Mouse (Mus musculus) heart, postnatal 0 days (tissue): ENCODE data around the gene Gtf2ird1. TPM values are rescaled to one million over a fixed set of nuclear protein-coding genes. Genes with fewer than 3 reads are reported as not detected.
"Not testable (repeated sequence)": the region's sequence is repeated elsewhere in the genome, so short reads cannot be mapped to it uniquely, and the experiment has no call there.

ENCODE experiments used
- ATAC-seq: fragments of 200-750 bp; cut with Nextera tagmentation; 2 replicates; pipeline ENCODE4 v1.8.0; 2017; ENCODE audit warnings: low read depth, moderate number of reproducible peaks, moderate library complexity; ENCODE audit not compliant: insufficient read depth
- DNase-seq: peaks from one replicate; pipeline ENCODE4 v3.0.0-alpha.2; 2016; ENCODE audit warnings: low spot score
- H3K27ac ChIP-seq: fragments of 300-500 bp; sonication (generic); 2 replicates; pipeline ENCODE4 v1.5.1; 2014; ENCODE audit warnings: low read depth, mild to moderate bottlenecking
- H3K27me3 ChIP-seq: fragments of 300-500 bp; sonication (generic); 2 replicates; pipeline ENCODE4 v1.6.1; 2014; ENCODE audit warnings: low read length, mixed read lengths; ENCODE audit not compliant: control insufficient read depth, insufficient read depth
- H3K36me3 ChIP-seq: fragments of 300-500 bp; sonication (generic); replicated peaks from 2 replicates; pipeline ENCODE4 v1.6.1; 2014; ENCODE audit warnings: low read length, mixed read lengths; ENCODE audit not compliant: control insufficient read depth, insufficient read depth
- H3K4me1 ChIP-seq: fragments of 300-500 bp; sonication (generic); 2 replicates; pipeline ENCODE4 v1.6.1; 2014; ENCODE audit warnings: antibody characterized with exemption; ENCODE audit not compliant: control insufficient read depth, insufficient read depth
- H3K4me2 ChIP-seq: fragments of 300-500 bp; sonication (generic); 2 replicates; pipeline ENCODE4 v1.6.1; 2014; ENCODE audit warnings: low read depth, mild to moderate bottlenecking, low read length, moderate library complexity
- H3K4me3 ChIP-seq: fragments of 300-500 bp; sonication (generic); 2 replicates; pipeline ENCODE4 v1.5.1; 2014; ENCODE audit warnings: low read depth, low read length
- H3K9ac ChIP-seq: fragments of 300-500 bp; sonication (generic); replicated peaks from 2 replicates; pipeline ENCODE4 v1.6.1; 2014; ENCODE audit warnings: low read depth, low read length, mixed read lengths
- H3K9me3 ChIP-seq: fragments of 300-500 bp; sonication (generic); replicated peaks from 2 replicates; pipeline ENCODE4 v1.6.1; 2016; ENCODE audit warnings: low read length; ENCODE audit not compliant: control insufficient read depth
- CTCF ChIP-seq: IDR thresholded peaks from 2 replicates; pipeline ENCODE4 v1.5.1; 2016; ENCODE audit warnings: antibody characterized with exemption, control low read depth, low read depth
- EP300 ChIP-seq: IDR thresholded peaks from 2 replicates; pipeline ENCODE4 v1.6.1; 2016; ENCODE audit warnings: antibody characterized with exemption, low read depth
- WGBS: fragments of 180-500 bp; shearing (Covaris S2); extraction: QIAGEN DNeasy Blood & Tissue Kit; methylation state at CpG from one replicate; pipeline ENCODE4 v1.1.7; 2014; 5-methylcytosine and 5-hydroxymethylcytosine counted together
- polyA plus RNA-seq: library from polyadenylated mRNA; unstranded; fragments of >200 nt; fragmentation: Nextera tagmentation; extraction: Ambion mirVana; gene quantifications from 2 replicates; pipeline ENCODE4 v1.2.1, GENCODE M21; 2015
- total RNA-seq: library from RNA; depleted of rRNA; stranded (reverse); fragments of >200 nt; gene quantifications from 2 replicates; pipeline ENCODE4 v1.2.3, GENCODE M21; 2014; ENCODE audit warnings: low replicate concordance

The Gtf2ird1 gene
- total and polyA plus RNA-seq, 2 experiments from 2014 or later = 27.7 to 28.8 TPM

DNA sequence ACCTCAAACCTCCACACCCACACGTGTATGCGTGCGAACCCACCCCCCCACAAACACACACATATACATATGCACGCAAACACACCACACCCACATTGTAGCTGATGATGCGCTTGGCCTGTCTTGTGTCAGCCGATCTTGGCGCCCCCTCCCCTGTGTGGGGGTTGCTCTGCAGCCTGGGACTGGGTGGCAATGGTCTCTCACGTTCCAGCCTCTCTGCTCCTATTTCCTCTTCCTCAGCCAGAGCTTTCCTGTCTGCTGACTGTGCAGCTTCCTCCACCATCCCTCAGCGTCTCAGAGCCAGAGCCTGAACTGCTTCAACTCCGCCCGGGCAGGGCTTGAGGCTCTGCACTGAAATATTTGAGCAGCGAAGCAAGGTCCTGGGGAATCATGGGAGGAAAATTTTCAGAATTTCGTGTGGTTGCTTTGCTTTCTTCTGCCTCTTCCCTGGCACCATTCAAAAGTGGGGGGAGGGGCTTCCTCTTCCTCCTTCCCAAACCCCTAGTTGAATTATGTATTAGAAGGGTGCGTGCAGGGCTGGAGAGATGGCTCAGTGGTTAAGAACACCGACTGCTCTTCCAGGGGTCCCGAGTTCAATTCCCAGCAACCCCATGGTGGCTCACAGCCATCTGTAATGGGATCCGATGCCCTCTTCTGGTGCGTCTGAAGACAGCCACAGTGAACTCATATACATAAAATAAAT is 113.9 kb downstream of the Gtf2ird1 start:
- TF ChIP-seq EP300 (no peak), CTCF (no peak)
- peak; percentile 14; the same call in 1 of the 2 replicates for ATAC-seq
- Histone ChIP-seq H3K4me1 (no peaks in the 10 kb centered on the region), H3K4me2 (no peak overlapping the region), H3K4me3 (no peak overlapping the region), H3K9ac (no peak overlapping the region), H3K27ac (no peak overlapping the region), H3K9me3 (no peaks in the 10 kb centered on the region), H3K36me3 (no peaks in the 10 kb centered on the region), H3K27me3 (no peaks in the 10 kb centered on the region)
- WGBS = 58% methylated on average over 18 of the region's 18 CpGs
- DNase-seq = no peak

- TF ChIP-seq CTCF (no peak), EP300 (no peak)
- no peaks in the 10 kb centered on the region for H3K27me3 ChIP-seq
- ATAC-seq = no peak
- DNase-seq = no peak
- no peak overlapping the region for H3K27ac ChIP-seq
- H3K4me1 ChIP-seq = no peaks in the 10 kb centered on the region
- no peak overlapping the region for H3K4me2 ChIP-seq
- 88% methylated on average over 5 of the region's 5 CpGs for WGBS
- H3K9ac ChIP-seq = no peak overlapping the region
- H3K4me3 ChIP-seq = no peak overlapping the region
- no peaks in the 10 kb centered on the region for H3K9me3 ChIP-seq
- no peaks in the 10 kb centered on the region for H3K36me3 ChIP-seq
These were observed 114.8 kb downstream of the Gtf2ird1 start for GRCm38 (mm10) chr5:134341721-134342120.

- H3K4me3 ChIP-seq = no peak overlapping the region
- H3K27ac ChIP-seq = no peak overlapping the region
- no peaks in the 10 kb centered on the region for H3K9me3 ChIP-seq
- H3K9ac ChIP-seq = no peak overlapping the region
- 61% methylated on average over 10 of the region's 10 CpGs for WGBS
- no peak for TF ChIP-seq EP300
- TF ChIP-seq CTCF = peak; percentile 58
- H3K27me3 ChIP-seq = no peaks in the 10 kb centered on the region
- no peak overlapping the region for H3K4me2 ChIP-seq
- H3K4me1 ChIP-seq = no peaks in the 10 kb centered on the region
- DNase-seq (peak; percentile 59), ATAC-seq (0 out of 2 replicates have a peak, but pooled peaks have one; percentile 45)
- H3K36me3 ChIP-seq = no peaks in the 10 kb centered on the region
These were observed 115.2 kb downstream of the Gtf2ird1 start for GRCm38 (mm10) chr5:134341321-134341720.

DNA sequence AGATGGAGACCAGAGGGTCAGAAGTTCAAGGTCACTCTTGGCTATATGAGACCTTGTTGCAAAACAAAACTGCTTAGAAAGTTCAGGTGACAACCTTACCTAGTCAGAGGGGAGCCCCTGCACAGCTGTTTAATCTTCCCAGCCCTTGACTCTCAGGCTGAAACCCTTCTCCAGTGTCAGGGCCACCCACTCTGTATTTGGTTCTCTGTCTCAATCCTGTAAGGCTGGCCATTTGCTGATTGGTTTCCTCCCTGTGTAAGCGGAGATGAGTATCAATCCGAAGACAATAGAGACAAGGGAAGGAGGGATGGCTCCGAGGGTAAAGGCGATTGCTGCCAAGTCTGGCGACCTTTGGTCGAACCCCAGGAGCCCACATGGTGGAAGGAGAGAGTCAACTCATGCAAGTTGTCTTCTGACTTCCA is 116.4 kb downstream of the Gtf2ird1 start:
- H3K36me3 ChIP-seq = no peaks in the 10 kb centered on the region
- H3K4me3 ChIP-seq = no peak overlapping the region
- H3K27me3 ChIP-seq = no peaks in the 10 kb centered on the region
- H3K9me3 ChIP-seq = no peaks in the 10 kb centered on the region
- no peaks in the 10 kb centered on the region for H3K4me1 ChIP-seq
- TF ChIP-seq CTCF (no peak), EP300 (no peak)
- no peak overlapping the region for H3K4me2 ChIP-seq
- ATAC-seq (no peak), DNase-seq (no peak)
- H3K9ac ChIP-seq = no peak overlapping the region
- 40% methylated on average over 6 of the region's 6 CpGs for WGBS
- H3K27ac ChIP-seq = no peak overlapping the region

DNA sequence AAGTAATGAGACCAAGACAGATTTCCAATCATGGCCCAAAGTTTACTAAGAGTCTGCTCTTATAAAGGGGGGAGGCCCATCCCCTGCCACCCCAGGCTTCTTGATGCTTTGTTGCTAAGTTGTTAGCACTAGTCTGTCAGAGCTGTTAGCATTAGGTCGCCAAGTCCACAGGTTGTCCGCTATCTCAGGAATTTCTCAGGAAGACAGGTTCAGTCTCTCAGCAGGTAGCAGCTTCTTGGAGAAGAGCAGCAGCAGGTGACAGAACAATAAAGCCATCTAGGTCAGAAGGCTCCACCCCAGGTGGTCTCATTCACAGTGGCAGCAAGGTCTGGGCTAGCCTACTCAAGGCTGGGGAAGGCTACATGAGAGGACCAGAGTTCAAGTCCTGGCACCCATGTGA is 119.5 kb downstream of the Gtf2ird1 start:
- DNase-seq, H3K4me2 ChIP-seq, H3K27ac ChIP-seq, H3K4me3 ChIP-seq, H3K9me3 ChIP-seq, H3K27me3 ChIP-seq, H3K9ac ChIP-seq, H3K36me3 ChIP-seq, ATAC-seq, H3K4me1 ChIP-seq: not testable (repeated sequence)
- WGBS = 57% methylated on average over 2 of the region's 2 CpGs

- Histone ChIP-seq H3K4me2 (no peak overlapping the region), H3K9ac (no peak overlapping the region), H3K27me3 (no peaks in the 10 kb centered on the region), H3K4me1 (no peaks in the 10 kb centered on the region), H3K27ac (no peak overlapping the region; the same call in 1 of the 2 replicates), H3K36me3 (no peaks in the 10 kb centered on the region), H3K9me3 (no peaks in the 10 kb centered on the region), H3K4me3 (no peak overlapping the region)
- ATAC-seq = no peak
- no peak for DNase-seq
- no peak for TF ChIP-seq EP300
- TF ChIP-seq CTCF = no peak
- WGBS = 68% methylated on average over 8 of the region's 8 CpGs
These were observed 123.8 kb downstream of the Gtf2ird1 start for GRCm38 (mm10) chr5:134332743-134333142.
